Mouse (Mus musculus): ENCODE measurements around the gene Tut1. TPM values are rescaled to one million over a fixed set of nuclear protein-coding genes. Genes with fewer than 3 reads are reported as not detected.

Tut1 gene
- polyA plus RNA-seq, 1 experiment from 2014 or later = 20.4 TPM

- WGBS = 94% methylated on average over 7 of the region's 7 CpGs
- H3K4me2 ChIP-seq (ENCODE audit: low read depth, low read length) = no peak overlapping the region
- no peak overlapping the region for H3K4me3 ChIP-seq (ENCODE audit: low read depth, low read length)
- H3K4me1 ChIP-seq (ENCODE audit: control insufficient read depth, insufficient read depth, low read length) = peaks cover 14% of the 10 kb centered on the region; the same call in 1 of the 2 replicates
- H3K27me3 ChIP-seq (ENCODE audit: control insufficient read depth, insufficient read depth, low read length) = no peaks in the 10 kb centered on the region
- H3K9me3 ChIP-seq (ENCODE audit: control insufficient read depth, low read length) = no peaks in the 10 kb centered on the region
- no peak overlapping the region for H3K9ac ChIP-seq (replicated peaks; ENCODE audit: low read depth, low read length)
- H3K27ac ChIP-seq (ENCODE audit: low read depth, low read length) = no peak overlapping the region
- peaks cover 63% of the 10 kb centered on the region for H3K36me3 ChIP-seq (ENCODE audit: control insufficient read depth, insufficient read depth, low read length)
- no peak for ATAC-seq (ENCODE audit: low read depth)
Measured at GRCm38 (mm10) chr19:8946929-8947328, 6.7 kb upstream of the Tut1 start.

- no peaks in the 10 kb centered on the region for H3K9me3 ChIP-seq (ENCODE audit: control insufficient read depth, low read length)
- H3K4me3 ChIP-seq (ENCODE audit: low read depth, low read length) = no peak overlapping the region
- peaks cover 18% of the 10 kb centered on the region for H3K4me1 ChIP-seq (ENCODE audit: control insufficient read depth, insufficient read depth, low read length)
- no peak for ATAC-seq (ENCODE audit: low read depth)
- peaks cover 60% of the 10 kb centered on the region for H3K36me3 ChIP-seq (ENCODE audit: control insufficient read depth, insufficient read depth, low read length)
- H3K4me2 ChIP-seq (ENCODE audit: low read depth, low read length) = no peak overlapping the region
- 92% methylated on average over 5 of the region's 5 CpGs for WGBS
- no peak overlapping the region for H3K27ac ChIP-seq (ENCODE audit: low read depth, low read length)
- no peak overlapping the region for H3K9ac ChIP-seq (replicated peaks; ENCODE audit: low read depth, low read length)
- H3K27me3 ChIP-seq (ENCODE audit: control insufficient read depth, insufficient read depth, low read length) = no peaks in the 10 kb centered on the region
Measured at GRCm38 (mm10) chr19:8950190-8950589, 3.5 kb upstream of the Tut1 start.

- Histone ChIP-seq H3K4me2 (ENCODE audit: low read depth, low read length) (no peak overlapping the region), H3K9ac (replicated peaks; ENCODE audit: low read depth, low read length) (peak overlapping the region; percentile 46; the same call in 1 of the 2 replicates), H3K4me1 (ENCODE audit: control insufficient read depth, insufficient read depth, low read length) (peaks cover 18% of the 10 kb centered on the region), H3K4me3 (ENCODE audit: low read depth, low read length) (no peak overlapping the region), H3K36me3 (ENCODE audit: control insufficient read depth, insufficient read depth, low read length) (peaks cover 41% of the 10 kb centered on the region), H3K27ac (ENCODE audit: low read depth, low read length) (peak overlapping the region; percentile 86), H3K9me3 (ENCODE audit: control insufficient read depth, low read length) (no peaks in the 10 kb centered on the region), H3K27me3 (ENCODE audit: control insufficient read depth, insufficient read depth, low read length) (no peaks in the 10 kb centered on the region)
- no peak for ATAC-seq (ENCODE audit: low read depth)
- 87% methylated on average over 9 of the region's 9 CpGs for WGBS
Measured at GRCm38 (mm10) chr19:8952241-8952640, 1.4 kb upstream of the Tut1 start.

- H3K9ac ChIP-seq (replicated peaks; ENCODE audit: low read depth, low read length) = peak overlapping the region; percentile 58
- peaks cover 18% of the 10 kb centered on the region for H3K4me1 ChIP-seq (ENCODE audit: control insufficient read depth, insufficient read depth, low read length)
- H3K36me3 ChIP-seq (ENCODE audit: control insufficient read depth, insufficient read depth, low read length) = peaks cover 26% of the 10 kb centered on the region
- peak overlapping the region; percentile 84 for H3K4me3 ChIP-seq (ENCODE audit: low read depth, low read length)
- H3K27me3 ChIP-seq (ENCODE audit: control insufficient read depth, insufficient read depth, low read length) = no peaks in the 10 kb centered on the region
- no peak for ATAC-seq (ENCODE audit: low read depth)
- WGBS = 8% methylated on average over 9 of the region's 9 CpGs
- H3K9me3 ChIP-seq (ENCODE audit: control insufficient read depth, low read length) = no peaks in the 10 kb centered on the region
- H3K27ac ChIP-seq (ENCODE audit: low read depth, low read length) = peak overlapping the region; percentile 65
- H3K4me2 ChIP-seq (ENCODE audit: low read depth, low read length) = peak overlapping the region; percentile 91
Measured at GRCm38 (mm10) chr19:8954171-8954570, 524 bp downstream of the Tut1 start.

- no peak for ATAC-seq (ENCODE audit: low read depth)
- WGBS = 100% methylated on average over 2 of the region's 2 CpGs
- no peak overlapping the region for H3K9ac ChIP-seq (replicated peaks; ENCODE audit: low read depth, low read length)
Measured at GRCm38 (mm10) chr19:8962256-8962655, 8.6 kb downstream of the Tut1 start.

GRCm38 (mm10) chr19:8965075-8965474, 11.4 kb downstream of the Tut1 start:
- Histone ChIP-seq H3K4me1 (ENCODE audit: control insufficient read depth, insufficient read depth, low read length) (peaks cover 5% of the 10 kb centered on the region), H3K9ac (replicated peaks; ENCODE audit: low read depth, low read length) (no peak overlapping the region), H3K36me3 (ENCODE audit: control insufficient read depth, insufficient read depth, low read length) (peaks cover 36% of the 10 kb centered on the region), H3K4me2 (ENCODE audit: low read depth, low read length) (no peak overlapping the region), H3K9me3 (ENCODE audit: control insufficient read depth, low read length) (no peaks in the 10 kb centered on the region), H3K27me3 (ENCODE audit: control insufficient read depth, insufficient read depth, low read length) (no peaks in the 10 kb centered on the region), H3K4me3 (ENCODE audit: low read depth, low read length) (no peak overlapping the region), H3K27ac (ENCODE audit: low read depth, low read length) (no peak overlapping the region)
- no peak for ATAC-seq (ENCODE audit: low read depth)
- WGBS = 93% methylated on average over 11 of the region's 11 CpGs

More at GRCm38 (mm10) chr19:8962256-8962655, 8.6 kb downstream of the Tut1 start:
- Histone ChIP-seq H3K4me2 (ENCODE audit: low read depth, low read length) (no peak overlapping the region), H3K4me3 (ENCODE audit: low read depth, low read length) (no peak overlapping the region), H3K4me1 (ENCODE audit: control insufficient read depth, insufficient read depth, low read length) (peaks cover 5% of the 10 kb centered on the region; the same call in 1 of the 2 replicates), H3K36me3 (ENCODE audit: control insufficient read depth, insufficient read depth, low read length) (peaks cover 46% of the 10 kb centered on the region), H3K27me3 (ENCODE audit: control insufficient read depth, insufficient read depth, low read length) (no peaks in the 10 kb centered on the region), H3K9me3 (ENCODE audit: control insufficient read depth, low read length) (no peaks in the 10 kb centered on the region), H3K27ac (ENCODE audit: low read depth, low read length) (no peak overlapping the region)

- 84% methylated on average over 8 of the region's 8 CpGs for WGBS
- Histone ChIP-seq H3K27ac (ENCODE audit: low read depth, low read length) (peak overlapping the region; percentile 83), H3K4me1 (ENCODE audit: control insufficient read depth, insufficient read depth, low read length) (peaks cover 5% of the 10 kb centered on the region), H3K36me3 (ENCODE audit: control insufficient read depth, insufficient read depth, low read length) (peaks cover 39% of the 10 kb centered on the region), H3K4me2 (ENCODE audit: low read depth, low read length) (peak overlapping the region; percentile 57; the same call in 1 of the 2 replicates), H3K9me3 (ENCODE audit: control insufficient read depth, low read length) (no peaks in the 10 kb centered on the region), H3K4me3 (ENCODE audit: low read depth, low read length) (peak overlapping the region; percentile 64), H3K9ac (replicated peaks; ENCODE audit: low read depth, low read length) (peak overlapping the region; percentile 52), H3K27me3 (ENCODE audit: control insufficient read depth, insufficient read depth, low read length) (no peaks in the 10 kb centered on the region)
- ATAC-seq (ENCODE audit: low read depth) = no peak
Measured at GRCm38 (mm10) chr19:8965771-8966170, 12.1 kb downstream of the Tut1 start.

GRCm38 (mm10) chr19:8966198-8966589, 12.5 kb downstream of the Tut1 start:
- 47% methylated on average over 5 of the region's 5 CpGs for WGBS
- Histone ChIP-seq H3K9me3 (ENCODE audit: control insufficient read depth, low read length) (no peaks in the 10 kb centered on the region), H3K4me1 (ENCODE audit: control insufficient read depth, insufficient read depth, low read length) (peaks cover 5% of the 10 kb centered on the region), H3K4me2 (ENCODE audit: low read depth, low read length) (peak overlapping the region; percentile 57), H3K4me3 (ENCODE audit: low read depth, low read length) (peak overlapping the region; percentile 64), H3K9ac (replicated peaks; ENCODE audit: low read depth, low read length) (peak overlapping the region; percentile 52), H3K27me3 (ENCODE audit: control insufficient read depth, insufficient read depth, low read length) (no peaks in the 10 kb centered on the region), H3K27ac (ENCODE audit: low read depth, low read length) (peak overlapping the region; percentile 83), H3K36me3 (ENCODE audit: control insufficient read depth, insufficient read depth, low read length) (peaks cover 43% of the 10 kb centered on the region)
- no peak for ATAC-seq (ENCODE audit: low read depth)

- Histone ChIP-seq H3K27ac (ENCODE audit: low read depth, low read length) (peak within 1 kb of the TSS; percentile 83), H3K4me2 (ENCODE audit: low read depth, low read length) (peak within 1 kb of the TSS; percentile 65), H3K4me1 (ENCODE audit: control insufficient read depth, insufficient read depth, low read length) (peaks cover 5% of the 10 kb centered on the region), H3K27me3 (ENCODE audit: control insufficient read depth, insufficient read depth, low read length) (no peaks in the 10 kb centered on the region), H3K9ac (replicated peaks; ENCODE audit: low read depth, low read length) (peak within 1 kb of the TSS; percentile 70), H3K4me3 (ENCODE audit: low read depth, low read length) (peak within 1 kb of the TSS; percentile 64), H3K9me3 (ENCODE audit: control insufficient read depth, low read length) (no peaks in the 10 kb centered on the region), H3K36me3 (ENCODE audit: control insufficient read depth, insufficient read depth, low read length) (peaks cover 46% of the 10 kb centered on the region)
- peak; percentile 98 for ATAC-seq (ENCODE audit: low read depth)
- WGBS = under 1% methylated on average over 52 of the region's 52 CpGs
Measured at GRCm38 (mm10) chr19:8966590-8967372, 13.1 kb downstream of the Tut1 start, which contains the start of gene Eef1g. Gene Eef1g, plus strand, starts transcription at chr19:8967041.

Measured in neural tube, embryonic 14.5 days (tissue).